Mouse (Mus musculus): ENCODE data around the gene Mlxipl.
A peak's percentile ranks its signal among the peaks of the same experiment; 100 is the strongest.

The Mlxipl gene

GRCm38 (mm10) chr5:135149053-135149819 is 59.5 kb downstream of the Mlxipl start, which contains the start of gene Tbl2:
Gene Tbl2, plus strand, starts transcription at chr5:135149657.
- peak; percentile 99 for DNase-seq

- no peak for DNase-seq
These were observed 60.1 kb downstream of the Mlxipl start for GRCm38 (mm10) chr5:135149820-135150178.

- DNase-seq = no peak
These were observed 66.8 kb downstream of the Mlxipl start for GRCm38 (mm10) chr5:135156496-135156895.

- DNase-seq = peak; percentile 57
These were observed 71.5 kb downstream of the Mlxipl start for GRCm38 (mm10) chr5:135161221-135161620.

- DNase-seq = no peak
These were observed 72.0 kb downstream of the Mlxipl start for GRCm38 (mm10) chr5:135161650-135162049.

- DNase-seq = no peak
These were observed 72.7 kb downstream of the Mlxipl start for GRCm38 (mm10) chr5:135162361-135162760.

GRCm38 (mm10) chr5:135162821-135163220 is 73.1 kb downstream of the Mlxipl start:
- DNase-seq = no peak

- DNase-seq = no peak
These were observed 77.2 kb downstream of the Mlxipl start for GRCm38 (mm10) chr5:135166909-135167308.

GRCm38 (mm10) chr5:135167469-135167868 is 77.8 kb downstream of the Mlxipl start:
- DNase-seq = no peak

GRCm38 (mm10) chr5:135168063-135169062 is 78.7 kb downstream of the Mlxipl start, which contains the start of gene Bcl7b:
Gene Bcl7b, plus strand, starts transcription at chr5:135168283.
- peak; percentile 96 for DNase-seq

GRCm38 (mm10) chr5:135169479-135169878 is 79.8 kb downstream of the Mlxipl start:
- DNase-seq = no peak

GRCm38 (mm10) chr5:135171688-135172220 is 82.1 kb downstream of the Mlxipl start:
- DNase-seq = no peak

GRCm38 (mm10) chr5:135172986-135173385 is 83.3 kb downstream of the Mlxipl start:
- no peak for DNase-seq

- DNase-seq = no peak
These were observed 85.4 kb downstream of the Mlxipl start for GRCm38 (mm10) chr5:135175086-135175485.

GRCm38 (mm10) chr5:135178523-135178922 is 88.8 kb downstream of the Mlxipl start:
- DNase-seq = no peak

GRCm38 (mm10) chr5:135178996-135179395 is 89.3 kb downstream of the Mlxipl start:
- DNase-seq = no peak

GRCm38 (mm10) chr5:135179616-135180015 is 89.9 kb downstream of the Mlxipl start:
- no peak for DNase-seq

GRCm38 (mm10) chr5:135180796-135181195 is 91.1 kb downstream of the Mlxipl start:
- DNase-seq = no peak

- DNase-seq = no peak
These were observed 92.1 kb downstream of the Mlxipl start for GRCm38 (mm10) chr5:135181776-135182175.

GRCm38 (mm10) chr5:135183131-135183861 is 93.6 kb downstream of the Mlxipl start:
- peak; percentile 34 for DNase-seq

GRCm38 (mm10) chr5:135185016-135185415 is 95.3 kb downstream of the Mlxipl start:
- DNase-seq = no peak

GRCm38 (mm10) chr5:135185596-135185995 is 95.9 kb downstream of the Mlxipl start:
- peak; percentile 23 for DNase-seq

- DNase-seq = no peak
These were observed 96.5 kb downstream of the Mlxipl start for GRCm38 (mm10) chr5:135186231-135186620.
